Mouse (Mus musculus): ENCODE measurements around the gene Csnk1g1. TPM values are rescaled to one million over a fixed set of nuclear protein-coding genes. Genes with fewer than 3 reads are reported as not detected.

The Csnk1g1 gene
- polyA plus RNA-seq, 1 experiment from 2014 or later = 14.7 TPM

DNA sequence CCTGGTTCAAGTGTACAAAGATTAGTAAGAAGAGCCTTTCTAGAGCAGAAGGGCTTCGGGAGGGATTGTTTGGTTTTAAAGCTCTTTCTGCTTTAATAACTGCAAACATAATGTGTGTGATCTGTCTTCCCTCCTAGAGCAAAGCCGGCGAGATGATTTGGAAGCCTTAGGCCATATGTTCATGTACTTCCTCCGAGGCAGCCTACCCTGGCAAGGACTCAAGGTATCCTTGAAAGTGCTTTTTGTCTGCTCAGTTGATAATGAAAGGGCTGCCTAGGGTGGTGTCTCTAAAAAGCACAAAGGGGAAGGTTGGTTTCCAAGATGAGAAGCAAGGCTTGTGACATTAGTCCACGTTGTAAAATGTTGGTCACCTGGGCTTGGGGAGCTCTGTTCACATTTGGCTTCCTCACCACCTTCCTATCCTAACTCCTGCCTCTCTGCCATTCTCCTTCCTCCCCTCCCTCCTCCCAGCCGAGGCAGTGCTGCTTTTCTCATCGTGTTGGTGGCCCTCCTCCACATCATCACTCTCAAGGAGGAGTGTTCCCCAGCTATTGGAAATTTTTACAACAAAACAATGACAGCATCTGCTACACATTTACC is 99.0 kb downstream of the Csnk1g1 start:
- Histone ChIP-seq H3K9me3 (no peaks in the 10 kb centered on the region), H3K4me2 (no peak overlapping the region), H3K4me1 (no peaks in the 10 kb centered on the region), H3K27ac (no peak overlapping the region), H3K4me3 (no peak overlapping the region), H3K9ac (no peak overlapping the region), H3K27me3 (no peaks in the 10 kb centered on the region), H3K36me3 (peaks cover 31% of the 10 kb centered on the region; the same call in 1 of the 2 replicates)
- 75% methylated on average over 7 of the region's 7 CpGs for WGBS
- ATAC-seq (ENCODE audit: borderline replicate concordance, extremely low read depth, low FRiP score, low TSS enrichment) = no peak

DNA sequence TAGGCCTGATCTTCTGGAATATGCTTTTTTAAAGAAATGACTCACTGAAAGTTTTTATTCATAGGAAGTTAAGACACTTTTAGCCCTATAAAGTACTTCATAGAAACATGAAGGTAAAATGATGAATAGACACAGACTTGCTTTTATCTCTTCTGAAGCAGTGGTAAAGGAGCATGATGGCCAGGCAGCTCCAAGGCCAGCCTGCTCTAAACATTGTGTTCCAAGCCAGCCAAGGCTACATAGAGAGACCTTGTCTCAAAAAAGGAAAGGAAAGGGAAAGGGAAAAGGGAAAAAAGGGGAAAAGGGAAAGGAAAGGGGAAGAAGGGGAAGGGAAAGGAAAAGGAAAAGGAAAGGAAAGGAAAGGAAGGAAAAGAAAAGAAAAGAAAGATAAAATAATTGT is 111.9 kb downstream of the Csnk1g1 start:
- Histone ChIP-seq H3K27me3 (no peaks in the 10 kb centered on the region), H3K4me2 (no peak overlapping the region), H3K4me1 (no peaks in the 10 kb centered on the region), H3K9ac (no peak overlapping the region), H3K4me3 (no peak overlapping the region), H3K27ac (no peak overlapping the region), H3K36me3 (peaks cover 9% of the 10 kb centered on the region), H3K9me3 (no peaks in the 10 kb centered on the region)
- no peak for ATAC-seq (ENCODE audit: borderline replicate concordance, extremely low read depth, low FRiP score, low TSS enrichment)

DNA sequence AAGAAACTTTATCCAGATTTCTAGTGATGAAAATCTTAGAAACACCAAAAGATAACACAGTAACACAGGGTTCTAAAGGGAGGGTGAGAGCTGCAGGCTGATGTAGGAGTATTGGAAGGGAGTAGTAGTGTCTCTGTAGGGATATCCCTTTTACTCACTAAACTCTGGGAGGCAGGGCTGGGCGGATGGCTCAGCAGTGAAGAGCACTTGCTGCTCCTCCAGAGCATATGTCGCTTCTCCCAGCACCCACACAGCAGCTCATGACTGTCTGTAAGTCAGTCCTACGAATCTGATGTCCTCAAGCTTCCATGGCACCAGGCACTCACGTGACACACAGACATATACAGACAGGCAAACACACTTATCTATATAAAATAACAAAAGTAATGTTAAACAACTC is 129.4 kb downstream of the Csnk1g1 start:
- Histone ChIP-seq H3K9me3 (no peaks in the 10 kb centered on the region), H3K4me1 (no peaks in the 10 kb centered on the region), H3K36me3 (peaks cover 19% of the 10 kb centered on the region; the same call in 1 of the 2 replicates), H3K27me3 (no peaks in the 10 kb centered on the region), H3K27ac (no peak overlapping the region), H3K4me3 (no peak overlapping the region), H3K9ac (no peak overlapping the region), H3K4me2 (no peak overlapping the region)
- 76% methylated on average over 4 of the region's 4 CpGs for WGBS
- ATAC-seq (ENCODE audit: borderline replicate concordance, extremely low read depth, low FRiP score, low TSS enrichment) = no peak

DNA sequence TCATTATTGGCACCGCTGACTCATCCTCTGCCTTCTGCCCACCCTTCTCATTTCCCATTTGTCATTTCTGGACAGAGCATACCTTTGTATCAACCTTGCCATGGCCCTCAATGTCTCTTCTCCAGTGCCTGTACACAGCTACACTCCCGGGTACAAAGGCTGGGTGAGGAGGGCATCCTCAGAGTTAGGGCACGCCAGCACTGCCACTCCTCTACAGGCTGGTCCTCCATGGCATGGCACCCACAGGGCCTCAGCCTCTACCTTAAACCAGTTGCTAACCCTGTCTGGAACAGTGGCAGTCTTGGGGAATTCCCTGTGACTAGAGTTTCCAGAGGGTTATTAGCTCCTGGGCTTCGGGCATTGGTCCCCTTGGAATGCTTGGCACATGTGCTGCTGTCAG is 129.9 kb downstream of the Csnk1g1 start:
- H3K4me2 ChIP-seq = no peak overlapping the region
- no peak overlapping the region for H3K27ac ChIP-seq
- no peaks in the 10 kb centered on the region for H3K9me3 ChIP-seq
- H3K4me3 ChIP-seq = no peak overlapping the region
- no peaks in the 10 kb centered on the region for H3K4me1 ChIP-seq
- WGBS = 89% methylated on average over 4 of the region's 4 CpGs
- peaks cover 19% of the 10 kb centered on the region; the same call in 1 of the 2 replicates for H3K36me3 ChIP-seq
- H3K27me3 ChIP-seq = no peaks in the 10 kb centered on the region
- H3K9ac ChIP-seq = no peak overlapping the region
- ATAC-seq (ENCODE audit: borderline replicate concordance, extremely low read depth, low FRiP score, low TSS enrichment) = no peak

DNA sequence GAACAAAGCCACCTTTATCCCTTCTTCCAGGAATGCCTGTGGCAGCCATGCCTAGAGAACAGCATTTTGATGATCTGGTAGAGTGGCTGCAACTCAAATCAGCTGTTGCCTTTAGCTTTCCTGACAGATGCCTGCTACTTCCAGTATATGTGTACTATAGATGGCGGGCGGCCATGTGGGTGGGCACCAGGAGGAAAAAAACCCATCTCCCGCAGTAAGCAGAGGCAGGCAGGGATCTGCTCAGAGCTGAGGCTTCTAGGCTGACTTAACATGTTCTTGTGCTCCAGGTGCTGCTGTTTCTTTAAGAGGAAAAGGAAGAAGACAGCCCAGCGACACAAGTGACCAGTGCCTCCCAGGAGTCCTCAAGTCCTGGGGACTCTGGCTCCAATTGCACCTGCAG is 130.6 kb downstream of the Csnk1g1 start:
- no peak overlapping the region for H3K27ac ChIP-seq
- 81% methylated on average over 4 of the region's 4 CpGs for WGBS
- H3K36me3 ChIP-seq = peaks cover 19% of the 10 kb centered on the region; the same call in 1 of the 2 replicates
- ATAC-seq (ENCODE audit: borderline replicate concordance, extremely low read depth, low FRiP score, low TSS enrichment) = no peak
- H3K4me3 ChIP-seq = no peak overlapping the region
- no peaks in the 10 kb centered on the region for H3K4me1 ChIP-seq
- no peak overlapping the region for H3K9ac ChIP-seq
- no peaks in the 10 kb centered on the region for H3K27me3 ChIP-seq
- no peaks in the 10 kb centered on the region for H3K9me3 ChIP-seq
- no peak overlapping the region for H3K4me2 ChIP-seq

DNA sequence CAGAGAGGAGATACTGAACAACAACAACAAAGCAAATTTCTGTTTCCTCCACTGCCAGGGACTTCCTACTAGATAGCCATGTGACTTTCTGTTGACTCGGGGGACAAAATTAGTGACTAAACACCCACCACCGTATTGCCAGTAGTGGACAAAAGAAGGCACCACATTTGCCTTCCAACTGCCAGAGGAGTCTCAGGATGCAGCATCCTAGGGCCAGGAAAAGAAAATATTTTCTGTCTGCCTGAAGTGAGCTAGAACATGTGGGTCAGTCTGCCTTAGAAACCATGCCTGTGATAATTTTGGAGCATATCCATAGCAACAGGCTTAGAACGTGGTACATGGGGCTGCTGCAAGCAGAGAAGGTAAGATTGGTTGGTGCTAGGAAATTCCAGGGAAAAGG is 132.1 kb downstream of the Csnk1g1 start:
- WGBS = 81% methylated on average over 3 of the region's 3 CpGs
- Histone ChIP-seq H3K4me1 (no peaks in the 10 kb centered on the region), H3K4me2 (no peak overlapping the region), H3K4me3 (no peak overlapping the region), H3K27ac (no peak overlapping the region), H3K27me3 (no peaks in the 10 kb centered on the region), H3K9ac (no peak overlapping the region), H3K36me3 (peaks cover 19% of the 10 kb centered on the region; the same call in 1 of the 2 replicates), H3K9me3 (no peaks in the 10 kb centered on the region)
- no peak for ATAC-seq (ENCODE audit: borderline replicate concordance, extremely low read depth, low FRiP score, low TSS enrichment)

DNA sequence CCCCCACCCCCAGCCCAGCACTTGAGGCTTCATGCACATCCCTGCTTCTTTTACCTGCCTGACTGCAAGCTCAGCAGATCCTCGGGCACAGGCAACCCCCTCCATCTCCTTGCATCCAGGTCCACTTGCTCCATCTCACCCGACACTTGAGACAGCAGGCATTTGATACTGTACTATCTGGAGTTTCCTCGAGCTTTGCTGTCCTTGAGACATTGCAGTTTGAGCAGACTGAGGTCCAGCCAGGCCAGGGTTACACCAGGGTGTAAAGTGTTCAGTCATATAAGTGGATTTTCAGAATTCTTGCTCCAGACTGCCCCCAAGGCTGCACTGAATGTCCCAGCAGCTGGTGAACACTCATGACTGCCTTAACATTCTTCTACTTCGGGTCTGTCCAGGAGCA is 133.6 kb downstream of the Csnk1g1 start:
- no peaks in the 10 kb centered on the region for H3K4me1 ChIP-seq
- no peak overlapping the region for H3K27ac ChIP-seq
- no peaks in the 10 kb centered on the region for H3K27me3 ChIP-seq
- WGBS = 48% methylated on average over 4 of the region's 4 CpGs
- H3K9ac ChIP-seq = no peak overlapping the region
- H3K9me3 ChIP-seq = no peaks in the 10 kb centered on the region
- H3K36me3 ChIP-seq = peaks cover 19% of the 10 kb centered on the region; the same call in 1 of the 2 replicates
- no peak for ATAC-seq (ENCODE audit: borderline replicate concordance, extremely low read depth, low FRiP score, low TSS enrichment)
- no peak overlapping the region for H3K4me3 ChIP-seq
- no peak overlapping the region for H3K4me2 ChIP-seq

DNA sequence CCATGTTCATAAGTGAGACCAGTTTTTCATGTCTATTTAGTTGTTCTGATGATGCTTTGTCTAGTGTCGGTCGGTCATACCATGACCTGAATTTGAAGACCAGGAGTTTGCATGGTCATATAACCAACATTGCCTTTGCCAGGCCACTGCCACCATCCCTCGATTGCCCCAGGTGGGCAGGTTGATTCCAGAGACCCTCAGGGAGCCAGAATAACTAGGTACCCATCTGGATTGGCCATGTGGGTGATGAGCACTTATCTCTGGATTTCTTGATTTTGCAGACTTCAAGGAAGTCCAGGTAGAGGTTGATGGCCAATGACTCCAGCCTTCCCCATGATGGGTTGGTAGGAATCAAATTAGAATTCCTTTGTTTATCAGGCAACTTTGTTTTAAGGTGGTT is 134.5 kb downstream of the Csnk1g1 start:
- Histone ChIP-seq H3K9me3 (no peaks in the 10 kb centered on the region), H3K4me1 (no peaks in the 10 kb centered on the region), H3K4me2 (no peak overlapping the region), H3K36me3 (peaks cover 19% of the 10 kb centered on the region; the same call in 1 of the 2 replicates), H3K27me3 (no peaks in the 10 kb centered on the region), H3K27ac (no peak overlapping the region), H3K9ac (no peak overlapping the region), H3K4me3 (no peak overlapping the region)
- WGBS = 90% methylated on average over 3 of the region's 3 CpGs
- no peak for ATAC-seq (ENCODE audit: borderline replicate concordance, extremely low read depth, low FRiP score, low TSS enrichment)

DNA sequence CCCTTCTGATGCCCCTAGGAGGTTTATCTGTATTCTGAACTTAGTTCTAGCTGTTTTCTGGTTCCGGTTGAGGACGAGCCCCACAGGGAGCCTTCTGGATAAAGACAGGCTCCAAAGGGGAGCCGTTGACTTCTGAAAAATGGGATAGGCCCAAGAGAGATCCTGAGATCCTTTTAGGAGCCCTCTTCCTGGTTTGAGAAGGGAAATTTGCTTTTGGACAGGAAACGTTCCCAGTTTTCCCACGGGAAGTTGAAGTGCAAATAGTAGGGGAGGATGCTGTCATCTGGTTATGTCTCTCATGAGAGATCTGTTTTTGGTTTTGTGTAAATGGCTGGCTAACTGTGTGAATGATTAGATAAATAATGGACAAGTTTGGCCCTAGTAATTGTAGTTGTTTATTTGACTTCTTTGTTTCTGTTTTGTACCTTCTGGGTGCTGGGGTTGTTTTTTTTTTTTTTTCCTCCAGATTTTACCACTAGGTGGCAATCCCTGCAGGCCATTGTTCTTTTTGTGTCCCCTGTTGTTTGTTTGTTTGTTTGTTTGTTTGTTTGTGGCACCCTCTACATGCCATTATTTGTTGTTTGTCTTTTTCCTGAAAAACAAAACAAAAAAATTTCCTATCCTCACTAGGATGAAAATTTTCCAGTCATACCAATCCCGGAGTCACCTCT is 141.3 kb downstream of the Csnk1g1 start:
- no peak overlapping the region for H3K27ac ChIP-seq
- no peak overlapping the region for H3K4me2 ChIP-seq
- H3K36me3 ChIP-seq = no peaks in the 10 kb centered on the region
- H3K4me3 ChIP-seq = no peak overlapping the region
- no peak overlapping the region for H3K9ac ChIP-seq
- H3K27me3 ChIP-seq = no peaks in the 10 kb centered on the region
- H3K9me3 ChIP-seq = no peaks in the 10 kb centered on the region
- WGBS = 61% methylated on average over 6 of the region's 6 CpGs
- no peaks in the 10 kb centered on the region for H3K4me1 ChIP-seq
- ATAC-seq (ENCODE audit: borderline replicate concordance, extremely low read depth, low FRiP score, low TSS enrichment) = no peak

DNA sequence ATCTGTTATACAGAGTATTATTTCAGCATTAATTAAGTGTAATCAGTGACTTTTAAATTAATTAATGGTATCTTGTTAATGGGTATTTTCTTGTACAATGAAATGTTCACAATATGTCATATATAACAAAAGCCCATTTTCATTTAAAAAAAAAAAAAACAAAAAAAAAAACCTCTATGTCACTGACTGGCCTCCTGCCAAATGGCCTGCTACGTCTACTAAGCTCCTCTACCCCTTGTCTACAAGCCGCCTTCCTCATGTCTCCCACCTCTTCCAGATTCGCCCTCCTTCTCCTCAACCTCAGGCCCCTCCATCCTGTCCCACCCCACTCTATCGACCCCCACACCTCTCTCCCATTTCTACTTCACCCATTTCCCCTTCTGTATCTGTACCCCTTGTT is 142.8 kb downstream of the Csnk1g1 start:
- H3K9ac ChIP-seq = no peak overlapping the region
- no peak overlapping the region for H3K4me2 ChIP-seq
- ATAC-seq (ENCODE audit: borderline replicate concordance, extremely low read depth, low FRiP score, low TSS enrichment) = no peak; the same call in 1 of the 2 replicates
- H3K4me1 ChIP-seq = no peaks in the 10 kb centered on the region
- no peaks in the 10 kb centered on the region for H3K27me3 ChIP-seq
- no peaks in the 10 kb centered on the region for H3K36me3 ChIP-seq
- H3K4me3 ChIP-seq = no peak overlapping the region
- H3K27ac ChIP-seq = no peak overlapping the region
- 55% methylated on average over 4 of the region's 4 CpGs for WGBS
- no peaks in the 10 kb centered on the region for H3K9me3 ChIP-seq

DNA sequence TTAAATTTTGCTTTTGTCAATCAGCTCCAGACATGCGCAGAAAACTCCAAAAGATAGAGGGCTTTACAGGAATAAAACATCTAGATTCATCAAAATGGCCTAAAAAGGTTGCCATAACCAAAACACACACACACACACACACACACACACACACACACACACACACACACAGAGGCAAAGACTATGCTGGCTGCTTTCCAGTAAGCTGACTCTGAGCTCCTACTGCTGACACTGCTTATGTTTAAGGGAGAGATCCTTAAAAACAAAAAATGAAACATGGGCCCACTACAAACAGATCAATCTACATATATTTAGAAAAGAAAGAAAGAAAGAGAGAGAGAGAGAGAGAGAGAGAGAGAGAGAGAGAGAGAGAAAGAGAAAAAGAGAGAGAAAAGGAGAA is 144.0 kb downstream of the Csnk1g1 start:
- Histone ChIP-seq H3K36me3 (no peaks in the 10 kb centered on the region), H3K9ac (no peak overlapping the region), H3K27ac (no peak overlapping the region), H3K4me1 (no peaks in the 10 kb centered on the region), H3K4me2 (no peak overlapping the region), H3K4me3 (no peak overlapping the region), H3K9me3 (no peaks in the 10 kb centered on the region), H3K27me3 (no peaks in the 10 kb centered on the region)
- WGBS = 89% methylated on average over 1 of the region's 1 CpGs
- no peak for ATAC-seq (ENCODE audit: borderline replicate concordance, extremely low read depth, low FRiP score, low TSS enrichment)

DNA sequence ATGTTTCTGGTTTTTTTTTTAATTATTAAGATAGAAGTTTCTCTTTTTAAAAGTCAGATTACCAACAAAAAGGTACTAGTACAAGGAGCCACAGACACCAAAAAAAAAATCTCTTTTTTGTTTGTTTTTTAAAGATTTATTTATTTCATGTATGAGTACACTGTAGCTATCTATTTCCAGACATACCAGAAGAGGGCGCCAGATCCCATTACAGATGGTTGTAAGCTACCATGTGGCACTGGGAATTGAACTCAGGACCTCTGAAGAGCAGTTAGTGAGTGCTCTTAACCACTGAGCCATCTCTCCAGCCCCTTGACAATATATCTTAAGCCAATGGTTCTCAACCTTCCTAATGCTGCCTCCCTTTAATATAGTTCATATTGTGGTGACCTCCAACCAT is 144.9 kb downstream of the Csnk1g1 start:
- Histone ChIP-seq H3K4me2 (no peak overlapping the region), H3K27me3 (no peaks in the 10 kb centered on the region), H3K4me1 (no peaks in the 10 kb centered on the region), H3K4me3 (no peak overlapping the region), H3K9me3 (no peaks in the 10 kb centered on the region), H3K27ac (no peak overlapping the region), H3K9ac (no peak overlapping the region), H3K36me3 (no peaks in the 10 kb centered on the region)
- WGBS = 45% methylated on average over 1 of the region's 1 CpGs
- no peak for ATAC-seq (ENCODE audit: borderline replicate concordance, extremely low read depth, low FRiP score, low TSS enrichment)
